Comparison of ENCODE assay signal across 15 mouse cellular contexts in genomic region chr3:83155600-83155999, GRCm38 (mm10). TPM values are rescaled to one million over a fixed set of nuclear protein-coding genes. Genes with fewer than 3 reads are reported as not detected.
DNase-seq lines count a peak whose midpoint lies in the region; ATAC-seq and TF ChIP-seq lines count a peak whose summit lies in the region.
"Had no signal": no experiment of that assay in that cellular context is flagged by ENCODE, and none has a peak within 500 bp of the region (broad histone marks: within the 10 kb centered on the region; RNA-seq: fewer than 3 reads in every experiment).

No protein-coding gene starts in this region.

- no peaks in the 10 kb centered on the region for H3K27me3 ChIP-seq in hindbrain, postnatal 0 days (ENCODE audit: insufficient read depth, low read length)
- H3K27me3 ChIP-seq in hindbrain, embryonic 13.5 days: no peaks in the 10 kb centered on the region
- no peaks in the 10 kb centered on the region for H3K27me3 ChIP-seq in stomach, postnatal 0 days (ENCODE audit: control insufficient read depth, insufficient read depth, low read length)
- H3K27me3 ChIP-seq: heart, embryonic 15.5 days; neural tube, embryonic 15.5 days had no signal

- 22% methylated on average over 4 of the region's 4 CpGs for WGBS in hindbrain, postnatal 0 days
- 27% methylated on average over 4 of the region's 4 CpGs for WGBS in hindbrain, embryonic 13.5 days
- 21% methylated on average over 4 of the region's 4 CpGs for WGBS in stomach, postnatal 0 days

- no peaks in the 10 kb centered on the region for H3K4me1 ChIP-seq in hindbrain, postnatal 0 days (ENCODE audit: insufficient read depth, low read length)
- H3K4me1 ChIP-seq in hindbrain, embryonic 13.5 days (replicated peaks): peaks cover 17% of the 10 kb centered on the region
- no peaks in the 10 kb centered on the region for H3K4me1 ChIP-seq in stomach, postnatal 0 days (replicated peaks; ENCODE audit: control insufficient read depth, insufficient read depth)
- H3K4me1 ChIP-seq: heart, embryonic 15.5 days had no signal

- TF ChIP-seq EP300 in stomach, postnatal 0 days (optimal IDR thresholded peaks at IDR 0.05): no peak

- H3K9ac ChIP-seq in hindbrain, postnatal 0 days (replicated peaks; ENCODE audit: low read length): no peak overlapping the region
- H3K9ac ChIP-seq in hindbrain, embryonic 13.5 days: no peak overlapping the region
- no peak overlapping the region for H3K9ac ChIP-seq in stomach, postnatal 0 days (ENCODE audit: low read length)
- H3K9ac ChIP-seq: heart, embryonic 15.5 days; neural tube, embryonic 15.5 days had no signal

- TF ChIP-seq CTCF in hindbrain, postnatal 0 days (IDR thresholded peaks at IDR 0.05; ENCODE audit: low read depth): no peak
- TF ChIP-seq CTCF in stomach, postnatal 0 days (IDR thresholded peaks at IDR 0.05; ENCODE audit: low read depth): no peak

- DNase-seq in adrenal gland, postnatal 14 days: peak; percentile 12
- DNase-seq in adrenal gland, postnatal 10 days: no peak
- peak; percentile 43 for DNase-seq in hindbrain, postnatal 0 days (ENCODE audit: low spot score)
- DNase-seq in ovary, postnatal 14 days (ENCODE audit: low spot score): peak; percentile 9
- no peak for DNase-seq in ovary, postnatal 10 days (ENCODE audit: low spot score)
- DNase-seq in stomach, postnatal 0 days (ENCODE audit: low spot score): no peak
- no peak for DNase-seq in right cerebral cortex, adult 2 months (ENCODE audit: low spot score in 2 of 2)
- DNase-seq: left cerebral cortex, postnatal 4 days; spleen, adult 18-20 months; thymus, postnatal 14 days had no signal

- H3K4me3 ChIP-seq in hindbrain, postnatal 0 days (ENCODE audit: low read length): no peak overlapping the region
- no peak overlapping the region for H3K4me3 ChIP-seq in hindbrain, embryonic 13.5 days
- H3K4me3 ChIP-seq in stomach, postnatal 0 days (ENCODE audit: low read depth, low read length): no peak overlapping the region
- H3K4me3 ChIP-seq: heart, embryonic 15.5 days; neural tube, embryonic 15.5 days had no signal

- H3K27ac ChIP-seq in hindbrain, postnatal 0 days: no peak overlapping the region
- no peak overlapping the region for H3K27ac ChIP-seq in hindbrain, embryonic 13.5 days
- no peak overlapping the region for H3K27ac ChIP-seq in stomach, postnatal 0 days (replicated peaks)
- H3K27ac ChIP-seq: heart, embryonic 15.5 days; neural tube, embryonic 15.5 days had no signal

- peak; percentile 73 for ATAC-seq in hindbrain, postnatal 0 days
- ATAC-seq in hindbrain, embryonic 13.5 days (ENCODE audit: low FRiP score): no peak
- peak; percentile 77; the same call in 1 of the 2 replicates for ATAC-seq in stomach, postnatal 0 days (ENCODE audit: low FRiP score, low TSS enrichment)
- ATAC-seq: forebrain, embryonic 16.5 days had no signal

- H3K4me2 ChIP-seq in hindbrain, postnatal 0 days (ENCODE audit: low read depth, low read length): no peak overlapping the region
- no peak overlapping the region for H3K4me2 ChIP-seq in hindbrain, embryonic 13.5 days
- no peak overlapping the region for H3K4me2 ChIP-seq in stomach, postnatal 0 days (replicated peaks; ENCODE audit: low read depth)
- H3K4me2 ChIP-seq: heart, embryonic 15.5 days; neural tube, embryonic 15.5 days had no signal

- H3K36me3 ChIP-seq in hindbrain, postnatal 0 days (ENCODE audit: insufficient read depth, low read length): no peaks in the 10 kb centered on the region
- no peaks in the 10 kb centered on the region for H3K36me3 ChIP-seq in hindbrain, embryonic 13.5 days
- H3K36me3 ChIP-seq in stomach, postnatal 0 days (ENCODE audit: control insufficient read depth, insufficient read depth, low read length): no peaks in the 10 kb centered on the region
- H3K36me3 ChIP-seq: heart, embryonic 15.5 days; neural tube, embryonic 15.5 days had no signal

- H3K9me3 ChIP-seq in hindbrain, postnatal 0 days (ENCODE audit: low read length): no peaks in the 10 kb centered on the region
- H3K9me3 ChIP-seq in hindbrain, embryonic 13.5 days: no peaks in the 10 kb centered on the region
- H3K9me3 ChIP-seq in stomach, postnatal 0 days (ENCODE audit: control insufficient read depth, low read length): no peaks in the 10 kb centered on the region
- H3K9me3 ChIP-seq: heart, embryonic 15.5 days; neural tube, embryonic 15.5 days had no signal

RNA-seq across cellular contexts. Expression of gene Dchs2, which starts 27.9 kb away (rescaled TPM):
- total RNA-seq in adrenal gland, postnatal 14 days (2021): 1.3 and 1.5 TPM in 2 replicates
- 1 to 10 TPM; 1.7 to 2.4 TPM for total RNA-seq in adrenal gland, postnatal 10 days (2021)
- total RNA-seq in hindbrain, postnatal 0 days (2014; rRNA removed): 10.5 and 11.1 TPM in 2 replicates
- polyA plus RNA-seq in hindbrain, postnatal 0 days (2015; fragmentation: Nextera tagmentation; extraction: Ambion mirVana): 0.48 and 0.55 TPM in 2 replicates
- 0.87 and 0.98 TPM in 2 replicates for polyA plus RNA-seq in hindbrain, embryonic 13.5 days (2015; fragmentation: Nextera tagmentation; extraction: Ambion mirVana)
- polyA plus RNA-seq in stomach, postnatal 0 days (2015; fragmentation: Nextera tagmentation; extraction: Ambion mirVana): 0.35 and 0.53 TPM in 2 replicates
- total RNA-seq: megakaryocyte, adult 5-6 weeks had no signal

Comparison
In these comparisons a context has a peak if more than half of its experiments do, and no peak if none do; other contexts are left out.
1. DNase-seq: peak in adrenal gland, postnatal 14 days (single experiment), hindbrain, postnatal 0 days (single experiment) and ovary, postnatal 14 days (single experiment); none in adrenal gland, postnatal 10 days (single experiment), ovary, postnatal 10 days (single experiment), stomach, postnatal 0 days (single experiment) and right cerebral cortex, adult 2 months (0 of 2).